Mouse (Mus musculus) hindbrain, embryonic 12.5 days (tissue): ENCODE results near the gene Pcolce. TPM values are rescaled to one million over a fixed set of nuclear protein-coding genes. Genes with fewer than 3 reads are reported as not detected.

Source experiments
- polyA plus RNA-seq: library from polyadenylated mRNA; unstranded; fragments of >200 nt; fragmentation: Nextera tagmentation; extraction: Ambion mirVana; gene quantifications from 2 replicates; pipeline ENCODE4 v1.2.1, GENCODE M21; 2016

The Pcolce gene
- polyA plus RNA-seq, 1 experiment from 2014 or later: 66.6 TPM

Other genes starting within 250 kb of the Pcolce start
- gene Zan, start 136.7 kb downstream of the Pcolce start, polyA plus RNA-seq: 0.09 and 0.15 TPM in 2 replicates
- gene Pop7, start 111.3 kb downstream of the Pcolce start, polyA plus RNA-seq: 60.7 and 61.3 TPM in 2 replicates
- 17.9 and 19.0 TPM in 2 replicates for gene Gigyf1, start 95.2 kb downstream of the Pcolce start, polyA plus RNA-seq
- not detected in 2 replicates for gene Epo, start 80.5 kb downstream of the Pcolce start, polyA plus RNA-seq
- gene Gnb2, start 80.3 kb downstream of the Pcolce start, polyA plus RNA-seq: 466 and 467 TPM in 2 replicates
- gene Actl6b, start 60.3 kb downstream of the Pcolce start, polyA plus RNA-seq: 103 and 108 TPM in 2 replicates
- 3.3 and 3.4 TPM in 2 replicates for gene Tfr2, start 43.9 kb downstream of the Pcolce start, polyA plus RNA-seq
- 38.7 and 40.0 TPM in 2 replicates for gene Mospd3, start 12.7 kb downstream of the Pcolce start, polyA plus RNA-seq
- 0.23 and 0.25 TPM in 2 replicates for gene Fbxo24, start 15.2 kb upstream of the Pcolce start, polyA plus RNA-seq
- gene Lrch4, start 15.3 kb upstream of the Pcolce start, polyA plus RNA-seq: 32.4 and 34.3 TPM in 2 replicates
- gene Gm20605, start 15.4 kb upstream of the Pcolce start, polyA plus RNA-seq: 8.3 and 10.8 TPM in 2 replicates
- 7.6 and 8.0 TPM in 2 replicates for gene Sap25, start 27.6 kb upstream of the Pcolce start, polyA plus RNA-seq
- gene Irs3, start 31.9 kb upstream of the Pcolce start, polyA plus RNA-seq: 0.10 and 0.22 TPM in 2 replicates
- gene Agfg2, start 70.9 kb upstream of the Pcolce start, polyA plus RNA-seq: 21.2 and 22.4 TPM in 2 replicates
- 20.9 and 22.2 TPM in 2 replicates for gene Nyap1, start 127.8 kb upstream of the Pcolce start, polyA plus RNA-seq
- 81.8 and 82.9 TPM in 2 replicates for gene Tsc22d4, start 131.9 kb upstream of the Pcolce start, polyA plus RNA-seq
- gene Ppp1r35, start 165.1 kb upstream of the Pcolce start, polyA plus RNA-seq: 55.1 and 59.7 TPM in 2 replicates
- gene Mepce, start 173.9 kb upstream of the Pcolce start, polyA plus RNA-seq: 11.0 and 14.8 TPM in 2 replicates
- 19.5 and 20.1 TPM in 2 replicates for gene Zcwpw1, start 174.0 kb upstream of the Pcolce start, polyA plus RNA-seq
- 0.21 and 1.1 TPM in 2 replicates for gene Pilra, start 222.5 kb upstream of the Pcolce start, polyA plus RNA-seq
- not detected in 2 replicates for gene Pilrb1, start 244.3 kb upstream of the Pcolce start, polyA plus RNA-seq